Mouse (Mus musculus): Measurements from ENCODE around the gene Anp32a. TPM values are rescaled to one million over a fixed set of nuclear protein-coding genes. Genes with fewer than 3 reads are reported as not detected.

The Anp32a gene
- polyA plus RNA-seq, 1 experiment from 2014 or later = 184 TPM

- no peak overlapping the region for H3K4me2 ChIP-seq (replicated peaks)
- H3K4me3 ChIP-seq = no peak overlapping the region
- no peak overlapping the region for H3K9ac ChIP-seq (replicated peaks)
- no peak for ATAC-seq (ENCODE audit: low FRiP score, low read depth)
- 65% methylated on average over 2 of the region's 2 CpGs for whole genome bisulfite sequencing
- no peaks in the 10 kb centered on the region for H3K27me3 ChIP-seq
- H3K27ac ChIP-seq (replicated peaks) = no peak overlapping the region
- H3K36me3 ChIP-seq = no peaks in the 10 kb centered on the region
- no peaks in the 10 kb centered on the region for H3K9me3 ChIP-seq
- no peaks in the 10 kb centered on the region for H3K4me1 ChIP-seq
Observed at GRCm38 (mm10) chr9:62393531-62393930, 52.4 kb downstream of the Anp32a start.

- Histone ChIP-seq H3K27ac (replicated peaks) (no peak overlapping the region), H3K4me2 (replicated peaks) (no peak overlapping the region), H3K9me3 (no peaks in the 10 kb centered on the region), H3K36me3 (no peaks in the 10 kb centered on the region), H3K27me3 (no peaks in the 10 kb centered on the region), H3K4me3 (no peak overlapping the region), H3K9ac (replicated peaks) (no peak overlapping the region), H3K4me1 (no peaks in the 10 kb centered on the region)
- 82% methylated on average over 2 of the region's 2 CpGs for WGBS
- no peak for ATAC-seq (ENCODE audit: low FRiP score, low read depth)
Observed at GRCm38 (mm10) chr9:62394163-62394562, 53.1 kb downstream of the Anp32a start.

- Histone ChIP-seq H3K9me3 (no peaks in the 10 kb centered on the region), H3K4me3 (no peak overlapping the region), H3K36me3 (no peaks in the 10 kb centered on the region), H3K4me1 (no peaks in the 10 kb centered on the region), H3K9ac (replicated peaks) (no peak overlapping the region), H3K4me2 (replicated peaks) (no peak overlapping the region), H3K27ac (replicated peaks) (no peak overlapping the region), H3K27me3 (no peaks in the 10 kb centered on the region)
- ATAC-seq (ENCODE audit: low FRiP score, low read depth) = no peak
- 69% methylated on average over 11 of the region's 11 CpGs for WGBS
Observed at GRCm38 (mm10) chr9:62400531-62401170, 59.6 kb downstream of the Anp32a start.

GRCm38 (mm10) chr9:62401589-62401988 lies 60.5 kb downstream of the Anp32a start:
- Histone ChIP-seq H3K9me3 (no peaks in the 10 kb centered on the region), H3K4me2 (replicated peaks) (no peak overlapping the region), H3K9ac (replicated peaks) (no peak overlapping the region), H3K4me3 (no peak overlapping the region), H3K27me3 (no peaks in the 10 kb centered on the region), H3K27ac (replicated peaks) (no peak overlapping the region), H3K4me1 (no peaks in the 10 kb centered on the region), H3K36me3 (no peaks in the 10 kb centered on the region)
- WGBS = 50% methylated on average over 1 of the region's 1 CpGs
- no peak for ATAC-seq (ENCODE audit: low FRiP score, low read depth)

GRCm38 (mm10) chr9:62406423-62407013 lies 65.4 kb downstream of the Anp32a start:
- H3K4me3 ChIP-seq = no peak overlapping the region
- no peak for ATAC-seq (ENCODE audit: low FRiP score, low read depth)
- 89% methylated on average over 7 of the region's 7 CpGs for WGBS

GRCm38 (mm10) chr9:62407357-62408146 lies 66.5 kb downstream of the Anp32a start:
- Histone ChIP-seq H3K27me3 (no peaks in the 10 kb centered on the region), H3K4me2 (replicated peaks) (no peak overlapping the region), H3K27ac (replicated peaks) (no peak overlapping the region), H3K36me3 (no peaks in the 10 kb centered on the region), H3K9me3 (no peaks in the 10 kb centered on the region; the same call in 1 of the 2 replicates), H3K9ac (replicated peaks) (no peak overlapping the region), H3K4me1 (no peaks in the 10 kb centered on the region), H3K4me3 (no peak overlapping the region)
- no peak for ATAC-seq (ENCODE audit: low FRiP score, low read depth)
- 85% methylated on average over 5 of the region's 5 CpGs for WGBS

More at GRCm38 (mm10) chr9:62406423-62407013, 65.4 kb downstream of the Anp32a start:
- H3K4me2 ChIP-seq (replicated peaks) = no peak overlapping the region
- no peaks in the 10 kb centered on the region for H3K27me3 ChIP-seq
- H3K27ac ChIP-seq (replicated peaks) = no peak overlapping the region
- no peaks in the 10 kb centered on the region for H3K36me3 ChIP-seq
- no peaks in the 10 kb centered on the region for H3K4me1 ChIP-seq
- no peaks in the 10 kb centered on the region; the same call in 1 of the 2 replicates for H3K9me3 ChIP-seq
- no peak overlapping the region for H3K9ac ChIP-seq (replicated peaks)

GRCm38 (mm10) chr9:62418742-62419141 lies 77.6 kb downstream of the Anp32a start:
- Histone ChIP-seq H3K9ac (replicated peaks) (no peak overlapping the region), H3K27me3 (no peaks in the 10 kb centered on the region; the same call in 1 of the 2 replicates), H3K9me3 (no peaks in the 10 kb centered on the region), H3K27ac (replicated peaks) (no peak overlapping the region), H3K4me3 (no peak overlapping the region), H3K4me2 (replicated peaks) (no peak overlapping the region), H3K36me3 (0 out of 2 replicates have a peak, but pooled peaks cover 4% of the 10 kb centered on the region), H3K4me1 (peaks cover 29% of the 10 kb centered on the region)
- 55% methylated on average over 5 of the region's 5 CpGs for WGBS
- no peak for ATAC-seq (ENCODE audit: low FRiP score, low read depth)

- H3K4me3 ChIP-seq = no peak overlapping the region
- WGBS = 29% methylated on average over 10 of the region's 10 CpGs
Observed at GRCm38 (mm10) chr9:62420261-62420917, 79.3 kb downstream of the Anp32a start.

GRCm38 (mm10) chr9:62421027-62421426 lies 79.9 kb downstream of the Anp32a start:
- peaks cover 19% of the 10 kb centered on the region for H3K4me1 ChIP-seq
- H3K9ac ChIP-seq (replicated peaks) = no peak overlapping the region
- peak overlapping the region; percentile 37 for H3K4me2 ChIP-seq (replicated peaks)
- peak; percentile 52; the same call in 1 of the 2 replicates for ATAC-seq (ENCODE audit: low FRiP score, low read depth)
- no peaks in the 10 kb centered on the region; the same call in 1 of the 2 replicates for H3K27me3 ChIP-seq
- H3K27ac ChIP-seq (replicated peaks) = no peak overlapping the region
- no peaks in the 10 kb centered on the region for H3K9me3 ChIP-seq
- 0 out of 2 replicates have a peak overlapping the region, but pooled peaks have one; percentile 3 for H3K4me3 ChIP-seq
- WGBS = under 1% methylated on average over 13 of the region's 13 CpGs
- H3K36me3 ChIP-seq = peaks cover 26% of the 10 kb centered on the region

More at GRCm38 (mm10) chr9:62420261-62420917, 79.3 kb downstream of the Anp32a start:
- Histone ChIP-seq H3K27me3 (no peaks in the 10 kb centered on the region; the same call in 1 of the 2 replicates), H3K4me1 (peaks cover 23% of the 10 kb centered on the region), H3K9me3 (no peaks in the 10 kb centered on the region), H3K27ac (replicated peaks) (no peak overlapping the region), H3K36me3 (peaks cover 20% of the 10 kb centered on the region), H3K9ac (replicated peaks) (no peak overlapping the region), H3K4me2 (replicated peaks) (peak overlapping the region; percentile 37; the same call in 1 of the 2 replicates)
- ATAC-seq (ENCODE audit: low FRiP score, low read depth) = no peak

- H3K4me1 ChIP-seq = peaks cover 15% of the 10 kb centered on the region
- peaks cover 34% of the 10 kb centered on the region for H3K36me3 ChIP-seq
- 95% methylated on average over 6 of the region's 6 CpGs for WGBS
Observed at GRCm38 (mm10) chr9:62421911-62422310, 80.8 kb downstream of the Anp32a start.

GRCm38 (mm10) chr9:62422926-62423325 lies 81.8 kb downstream of the Anp32a start:
- Histone ChIP-seq H3K4me1 (peaks cover 15% of the 10 kb centered on the region), H3K27me3 (no peaks in the 10 kb centered on the region; the same call in 1 of the 2 replicates), H3K4me2 (replicated peaks) (no peak overlapping the region), H3K36me3 (peaks cover 44% of the 10 kb centered on the region), H3K9ac (replicated peaks) (no peak overlapping the region), H3K4me3 (no peak overlapping the region), H3K27ac (replicated peaks) (no peak overlapping the region), H3K9me3 (no peaks in the 10 kb centered on the region)
- no peak for ATAC-seq (ENCODE audit: low FRiP score, low read depth)
- WGBS = 87% methylated on average over 10 of the region's 10 CpGs

More at GRCm38 (mm10) chr9:62421911-62422310, 80.8 kb downstream of the Anp32a start:
- no peak overlapping the region for H3K27ac ChIP-seq (replicated peaks)
- no peak overlapping the region for H3K4me3 ChIP-seq
- no peak overlapping the region for H3K9ac ChIP-seq (replicated peaks)
- H3K9me3 ChIP-seq = no peaks in the 10 kb centered on the region
- ATAC-seq (ENCODE audit: low FRiP score, low read depth) = no peak
- H3K27me3 ChIP-seq = no peaks in the 10 kb centered on the region; the same call in 1 of the 2 replicates
- no peak overlapping the region for H3K4me2 ChIP-seq (replicated peaks)
